Mouse (Mus musculus) activated CD4-positive, CD25-positive, alpha-beta regulatory T cell (primary cell): ENCODE measurements around the gene Gpr160. TPM values are rescaled to one million over a fixed set of nuclear protein-coding genes. Genes with fewer than 3 reads are reported as not detected.

Source experiments
- polyA plus RNA-seq, 2 experiments: library from polyadenylated mRNA; unstranded; fragments of 100-300 nt; shearing (Covaris generic); gene quantifications; one replicate each; pipeline ENCODE4 v1.2.1; 2017

The Gpr160 gene
- polyA plus RNA-seq, result 1 to 10 TPM; 4.4 to 7.3 TPM

DNA sequence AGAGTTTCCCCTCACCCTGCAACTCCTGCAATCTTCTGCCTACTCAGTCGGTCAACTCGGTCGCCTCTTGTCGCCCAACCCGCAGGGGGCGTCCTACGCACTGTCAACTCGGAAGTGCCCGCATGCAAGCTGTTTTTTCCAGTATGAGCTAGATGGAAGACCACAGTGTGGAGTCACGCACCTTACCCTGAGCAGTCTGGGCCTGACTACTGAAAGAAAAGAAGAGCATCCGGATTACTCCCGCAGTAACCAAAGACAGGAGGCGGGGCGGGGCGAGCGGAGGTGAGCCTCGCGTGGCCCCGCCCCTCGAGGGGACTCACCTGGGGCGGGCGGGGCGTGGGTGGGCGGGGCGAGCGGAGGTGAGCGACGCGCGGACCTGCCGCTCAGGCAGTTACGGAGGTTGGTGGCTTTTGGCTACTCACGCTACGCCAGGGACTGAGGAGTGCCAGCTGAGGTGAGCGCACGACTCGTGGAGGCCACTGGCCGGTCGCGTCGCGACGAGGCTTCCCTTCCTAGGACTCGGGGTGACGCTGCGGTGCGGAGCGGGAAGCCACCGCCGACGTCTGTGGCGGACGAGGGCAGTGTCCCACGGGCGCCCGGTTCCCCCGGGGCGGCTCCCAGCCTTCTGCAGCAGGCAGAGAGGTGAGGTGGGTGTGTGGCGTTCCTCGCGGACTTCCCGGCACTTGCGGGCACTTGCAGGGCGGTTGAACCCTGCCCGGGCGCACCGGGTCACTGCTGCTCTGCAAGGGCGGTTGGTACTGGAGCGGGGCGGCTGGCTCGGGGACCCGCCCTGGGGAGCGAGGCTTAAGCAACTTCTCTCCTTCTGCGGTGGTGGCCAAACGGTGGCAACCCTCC lies at the start of gene Gpr160:
Gene Gpr160 (plus strand): TSS at position 347 of the 855 bp plus-strand sequence.

Other genes with a start within 250 kb of the Gpr160 start
- gene Lrriq4, start 211.4 kb upstream of the Gpr160 start, polyA plus RNA-seq, result not detected
- under 1 TPM in 1 of 2 experiments, not detected in 1; 0.11 TPM for gene Lrrc34, start 208.1 kb upstream of the Gpr160 start, polyA plus RNA-seq
- under 1 TPM; 0.08 to 0.69 TPM for gene Lrrc31, start 156.1 kb upstream of the Gpr160 start, polyA plus RNA-seq
- gene Samd7, start 109.7 kb upstream of the Gpr160 start, polyA plus RNA-seq, result not detected
- 10 to 100 TPM; 67.8 to 78.8 TPM for gene Sec62, start 63.1 kb upstream of the Gpr160 start, polyA plus RNA-seq
- 10 to 100 TPM; 24.7 to 28.9 TPM for gene Phc3, start 113.5 kb downstream of the Gpr160 start, polyA plus RNA-seq
- gene Prkci, start 139.8 kb downstream of the Gpr160 start, polyA plus RNA-seq, result 1 to 10 TPM; 8.8 to 9.3 TPM
- 10 to 100 TPM; 41.1 to 59.3 TPM for gene Skil, start 239.1 kb downstream of the Gpr160 start, polyA plus RNA-seq